Mouse (Mus musculus) thymus, postnatal 0 days (tissue): ENCODE data around the gene Vac14. TPM values are rescaled to one million over a fixed set of nuclear protein-coding genes. Genes with fewer than 3 reads are reported as not detected.

Experiments used
- DNase-seq: peaks from one replicate; pipeline ENCODE4 v3.0.0-alpha.2; 2015; ENCODE audit warnings: low spot score
- polyA plus RNA-seq: library from polyadenylated mRNA; unstranded; fragments of >200 nt; fragmentation: Nextera tagmentation; extraction: Ambion mirVana; gene quantifications from 2 replicates; pipeline ENCODE4 v1.2.1, GENCODE M21; 2015

The Vac14 gene
- polyA plus RNA-seq, result 15.9 and 16.9 TPM in 2 replicates

DNA sequence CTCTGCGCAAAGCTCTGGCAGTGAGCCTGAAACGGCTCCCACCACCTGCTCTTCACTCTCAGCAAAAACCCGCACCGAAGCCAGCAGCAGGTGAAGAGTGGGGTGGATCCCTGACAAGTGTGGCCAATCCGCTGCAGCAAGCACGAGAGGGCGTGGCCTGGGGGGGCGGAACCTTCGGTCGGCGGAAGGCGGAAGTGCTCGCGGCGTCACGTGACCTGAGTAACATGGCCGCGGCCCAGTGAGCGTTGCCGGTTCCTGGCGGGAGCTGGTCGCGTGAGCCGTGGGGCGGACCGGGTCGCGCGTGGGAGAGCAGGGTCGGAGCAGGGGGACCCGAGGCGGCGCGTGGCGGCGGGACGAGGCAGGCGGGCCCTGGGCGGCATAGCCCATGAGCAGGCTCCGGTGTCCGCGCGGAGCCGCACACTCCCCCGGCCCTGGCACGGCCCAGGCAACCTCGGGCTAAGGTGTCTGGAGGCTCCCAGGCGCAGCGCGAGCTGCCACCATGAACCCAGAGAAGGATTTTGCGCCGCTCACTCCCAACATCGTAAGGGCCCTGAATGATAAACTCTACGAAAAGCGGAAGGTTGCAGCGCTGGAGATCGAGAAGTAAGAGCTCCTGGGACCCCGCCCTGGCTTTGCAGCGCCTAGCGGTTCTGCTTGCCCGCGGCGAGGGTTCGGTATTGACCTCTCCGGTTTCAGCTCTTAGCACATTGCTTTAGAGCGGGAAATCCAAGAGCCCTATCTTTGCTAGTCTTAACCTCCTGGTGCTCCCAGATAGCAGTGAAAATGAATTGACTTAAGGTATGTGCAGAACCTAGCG lies at the start of gene Vac14:
Gene Vac14, plus strand, starts transcription at position 195 of the 817 bp plus-strand sequence.
- DNase-seq, result peak; percentile 98

DNA sequence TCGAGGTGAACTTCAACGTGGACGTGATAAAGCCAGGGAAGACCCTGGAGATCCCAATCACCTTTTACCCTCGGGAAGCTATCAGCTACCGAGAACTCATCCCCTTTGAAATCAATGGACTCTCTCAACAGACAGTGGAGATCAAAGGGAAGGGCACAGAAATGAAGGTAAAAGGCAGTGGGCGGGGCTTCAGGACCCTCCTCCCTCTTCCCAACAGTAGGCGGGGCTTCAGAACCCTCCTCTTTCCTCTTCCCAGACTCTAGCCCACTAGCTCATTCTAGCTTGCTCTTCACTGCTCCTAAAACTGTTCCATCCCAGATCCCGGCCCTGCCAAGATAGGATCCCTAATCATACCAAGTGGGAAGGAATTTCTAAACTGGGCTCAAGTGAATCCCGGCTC lies 25.7 kb upstream of the Vac14 start:
- no peak for DNase-seq

DNA sequence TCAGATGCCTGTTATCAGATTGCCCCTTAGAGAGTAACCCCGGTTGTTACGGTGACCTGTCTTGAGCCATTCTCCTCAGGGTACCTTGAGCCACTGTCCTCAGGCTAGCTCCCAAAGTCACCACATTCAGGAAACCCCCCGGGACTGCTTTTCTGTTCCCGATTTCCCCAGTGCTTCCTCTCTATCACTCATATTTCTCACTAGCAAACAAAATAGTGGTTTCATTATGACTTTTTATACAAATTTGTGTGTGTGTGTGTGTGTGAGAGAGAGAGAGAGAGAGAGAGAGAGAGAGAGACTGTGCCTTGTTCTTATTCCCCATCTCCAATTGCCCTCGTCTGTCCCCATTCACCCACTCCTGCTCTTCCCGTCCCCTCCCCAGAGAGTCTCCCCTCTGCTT lies 24.2 kb upstream of the Vac14 start:
- no peak for DNase-seq

DNA sequence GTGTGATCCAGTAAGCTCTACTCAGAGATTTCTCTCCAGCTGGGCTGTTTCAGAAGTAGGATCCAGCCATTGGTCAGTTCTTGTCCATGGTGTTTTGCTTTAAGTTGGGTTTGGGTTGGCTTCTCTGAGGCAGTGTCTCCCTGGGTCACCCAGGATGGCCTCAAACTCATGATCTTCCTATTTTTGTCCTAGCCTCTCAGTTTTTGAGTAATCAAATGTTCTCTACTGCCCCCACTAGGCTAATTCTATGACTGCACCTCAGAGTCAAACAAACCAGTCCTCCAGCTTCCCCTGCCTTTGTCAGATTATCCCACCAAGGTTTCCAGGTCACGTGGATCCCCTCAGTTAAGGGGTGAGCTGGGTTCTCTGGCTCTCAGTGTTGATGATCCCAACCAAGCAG lies 13.8 kb upstream of the Vac14 start:
- DNase-seq, result peak; percentile 26

DNA sequence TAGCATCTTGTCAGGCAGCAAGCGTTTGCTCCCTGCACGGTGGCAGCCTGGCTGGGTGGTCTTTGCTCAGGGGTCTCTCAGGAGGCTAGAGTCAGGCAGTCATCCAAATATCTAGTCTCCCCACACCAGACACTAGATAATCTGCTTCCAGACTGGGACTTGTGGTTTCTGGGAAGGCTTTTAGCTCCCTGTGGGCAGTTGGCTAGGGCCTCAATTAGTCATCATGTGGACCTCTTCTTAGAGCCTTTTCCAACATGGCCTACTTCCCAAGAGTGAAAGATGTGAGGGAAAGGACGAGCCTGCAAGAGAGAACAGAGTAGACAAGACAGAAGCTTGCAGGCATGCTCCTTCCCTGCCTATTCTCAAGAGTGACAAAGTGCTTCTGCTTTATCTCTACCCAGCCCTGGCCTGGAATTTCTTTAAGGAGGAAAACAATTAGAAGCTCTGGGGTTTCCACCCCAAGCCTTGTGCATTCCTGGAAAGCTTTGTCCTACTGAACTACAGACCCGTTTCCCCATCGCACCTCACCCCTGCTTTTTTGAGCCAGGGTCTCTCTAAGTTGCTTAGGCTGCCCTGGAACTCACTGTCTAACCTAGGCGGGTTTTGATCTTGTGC lies 12.9 kb upstream of the Vac14 start:
- no peak for DNase-seq

DNA sequence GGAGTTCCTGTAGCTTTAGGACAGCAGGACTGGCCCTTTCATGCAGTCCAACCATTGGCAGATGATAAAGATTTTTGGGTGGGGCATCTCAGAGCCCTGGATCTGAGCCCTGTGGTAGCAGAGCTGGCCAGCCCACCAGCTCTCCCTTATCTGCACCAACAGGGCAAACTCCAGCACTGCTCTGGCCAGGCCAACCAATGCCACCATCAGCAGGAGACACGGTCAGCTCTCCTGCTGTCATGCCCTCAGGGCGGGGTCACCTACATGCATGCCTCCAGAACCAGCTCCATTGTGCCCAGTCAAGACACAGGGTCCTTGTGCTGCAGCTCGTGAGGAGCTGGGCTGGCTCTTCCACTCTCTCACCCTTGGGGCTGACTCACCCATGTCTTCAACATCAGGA lies 2.7 kb upstream of the Vac14 start:
- DNase-seq, result no peak

DNA sequence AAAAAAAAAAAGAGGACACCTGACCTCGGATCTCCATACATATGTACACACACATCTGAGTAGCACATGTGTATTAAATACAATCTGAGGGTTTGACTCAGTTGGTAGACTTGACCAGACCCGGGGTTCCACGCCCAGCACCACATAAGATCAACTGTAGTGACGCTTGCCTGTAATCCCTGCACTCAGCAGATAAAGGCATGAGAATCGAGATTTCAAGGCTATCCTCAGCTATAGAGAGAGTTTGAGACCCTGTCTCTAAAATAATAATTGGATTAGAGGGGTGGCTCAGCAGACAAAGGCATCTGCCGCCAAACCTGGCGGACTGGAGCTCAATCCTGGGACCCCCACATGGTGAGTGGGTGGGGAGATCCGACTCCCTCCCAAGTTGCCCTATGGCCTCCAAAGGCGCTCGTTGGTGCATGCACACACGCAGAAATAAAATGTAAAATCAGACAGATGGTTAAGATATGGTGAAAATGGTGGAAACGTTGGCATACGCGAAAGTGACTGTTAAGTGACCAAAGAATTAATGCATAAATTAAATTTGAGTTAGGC lies 505 bp upstream of the Vac14 start:
- DNase-seq, result no peak

DNA sequence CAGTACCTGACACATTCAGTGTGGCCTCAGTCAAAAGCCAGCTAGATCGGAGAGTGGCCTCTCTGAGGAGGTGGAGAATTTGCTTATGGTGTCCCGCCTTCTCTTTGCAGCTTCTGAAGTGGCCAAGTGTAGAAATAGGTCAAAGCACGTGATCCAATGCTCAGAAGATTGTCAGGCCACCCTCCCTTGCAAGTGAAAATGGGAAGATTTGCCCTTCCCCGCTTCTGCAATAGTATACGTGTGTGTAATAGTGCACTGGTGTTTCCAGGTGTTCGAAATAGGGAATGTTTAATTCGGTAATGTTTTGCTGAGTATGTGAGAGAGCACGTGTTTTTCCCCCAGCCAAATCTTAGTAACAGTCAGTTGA lies 806 bp downstream of the Vac14 start:
- no peak for DNase-seq

DNA sequence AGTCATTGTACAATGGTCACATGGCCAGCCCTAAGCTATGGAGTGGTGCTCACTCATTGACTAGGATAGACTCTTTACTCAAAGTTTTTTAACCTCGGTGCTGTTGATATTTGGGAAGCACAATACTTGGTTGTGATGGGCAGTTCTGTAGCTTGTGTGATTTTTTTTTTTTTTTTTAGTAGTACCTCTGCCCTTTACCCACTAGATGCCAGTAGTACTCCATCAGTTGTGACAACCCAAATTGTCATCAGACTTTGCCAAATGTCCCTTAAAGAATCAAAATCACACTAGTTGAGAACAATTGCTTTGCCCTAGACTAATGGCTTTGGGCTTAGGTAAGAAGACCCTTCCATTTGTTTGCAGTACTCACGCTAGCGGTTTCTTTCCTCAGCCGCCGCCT lies 1.5 kb downstream of the Vac14 start:
- DNase-seq, result peak; percentile 21

DNA sequence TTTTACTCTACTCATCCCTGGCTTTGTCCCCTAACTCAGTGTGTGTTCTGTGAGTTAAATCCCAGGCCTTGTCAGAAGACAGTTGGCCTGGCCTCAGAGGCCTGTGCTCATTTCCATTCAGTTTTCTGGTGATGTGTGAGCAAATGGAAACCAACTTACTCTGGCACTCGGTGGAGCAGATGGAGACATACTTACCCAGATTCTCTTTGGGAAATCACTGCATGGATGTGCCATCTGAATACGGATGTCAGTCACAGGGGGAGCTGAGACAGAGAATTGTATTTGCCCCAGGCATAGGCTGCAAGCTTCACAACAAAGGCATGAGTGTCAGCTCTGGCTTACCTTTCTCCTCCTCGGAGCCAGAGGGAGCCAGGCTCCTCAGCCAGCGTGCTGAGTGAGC lies 8.0 kb downstream of the Vac14 start:
- DNase-seq, result no peak

DNA sequence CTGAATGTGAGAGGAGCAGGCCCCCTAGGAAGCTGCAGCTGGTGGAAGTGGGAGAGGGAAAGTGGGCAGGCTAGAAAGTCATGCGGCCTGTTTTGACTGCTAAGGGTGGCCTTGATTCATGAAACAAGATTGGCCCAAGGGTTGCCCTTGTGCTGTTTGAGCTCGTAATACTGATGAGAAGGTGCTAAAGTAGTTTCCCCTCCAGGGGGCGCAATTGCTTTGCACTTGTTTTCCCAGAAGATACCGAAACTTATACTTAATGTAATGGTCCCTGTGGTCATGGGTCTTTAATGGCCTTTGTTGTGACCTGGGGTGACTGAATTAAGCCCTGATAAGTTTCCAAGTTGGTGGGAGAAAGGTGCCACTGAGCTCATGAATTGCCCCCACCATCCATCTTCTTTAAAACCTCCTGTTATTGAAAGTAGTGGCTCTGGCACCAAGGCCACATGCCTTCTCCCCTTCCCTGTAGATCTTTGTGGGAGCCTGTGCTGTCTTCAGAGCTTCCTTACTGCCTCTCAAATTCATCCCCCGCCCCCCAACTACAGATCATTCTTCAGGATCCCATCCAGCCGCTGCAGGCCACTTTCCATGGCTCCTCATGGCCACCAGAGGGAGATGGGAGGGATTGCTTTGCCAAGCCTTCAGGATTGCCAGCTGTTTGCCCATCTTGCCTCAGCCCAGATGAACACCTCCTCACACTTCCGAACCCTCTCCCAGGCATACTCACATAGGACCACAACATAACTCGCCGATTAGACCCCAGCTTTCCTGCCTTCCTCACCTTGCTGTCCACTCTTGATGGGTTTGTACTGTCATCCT lies 11.1 kb downstream of the Vac14 start:
- DNase-seq, result peak; percentile 59

DNA sequence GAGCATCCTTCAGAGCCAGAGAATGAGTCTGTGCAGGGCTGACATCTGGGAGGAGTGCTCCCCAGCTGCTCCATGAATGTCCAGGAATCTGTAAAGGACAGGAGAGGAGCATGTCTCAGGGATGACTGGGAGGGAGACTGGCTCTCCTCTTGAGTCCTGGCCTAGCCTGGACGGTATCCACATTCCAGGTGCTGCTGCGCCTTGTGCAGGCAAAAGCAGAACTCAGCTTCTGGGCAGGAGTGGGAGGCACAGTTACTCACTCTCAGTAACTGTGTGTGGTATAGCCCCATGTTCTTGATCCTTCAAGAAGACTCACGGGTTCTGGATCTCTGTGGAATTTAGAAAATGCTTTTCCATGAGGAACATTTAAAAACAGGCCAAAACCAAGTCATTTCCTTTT lies 11.7 kb downstream of the Vac14 start:
- DNase-seq, result no peak

DNA sequence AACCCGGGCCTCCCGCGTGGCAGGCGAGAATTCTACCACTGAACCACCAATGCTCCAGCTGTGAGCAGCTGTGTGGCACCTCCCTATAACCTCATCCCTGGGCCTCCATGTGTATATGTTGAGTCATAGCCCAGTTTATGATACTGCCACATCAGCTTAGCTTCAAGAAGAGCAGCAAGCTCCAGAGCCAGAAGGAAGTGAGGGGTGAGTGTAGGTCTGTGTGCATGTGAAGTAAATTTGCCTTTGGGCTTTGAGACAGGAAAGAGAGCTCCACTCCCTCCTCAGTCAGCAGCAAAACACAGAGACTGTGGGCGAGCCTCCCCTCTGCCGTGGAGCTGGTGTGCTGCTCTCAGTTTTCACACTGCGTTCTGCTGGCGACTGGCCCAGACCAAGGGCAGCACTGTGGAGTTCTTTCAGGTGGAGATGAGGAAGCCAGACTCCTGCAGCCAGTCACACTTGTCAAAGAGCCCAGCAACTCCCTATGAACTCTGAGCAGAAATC lies 12.2 kb downstream of the Vac14 start:
- peak; percentile 9 for DNase-seq

DNA sequence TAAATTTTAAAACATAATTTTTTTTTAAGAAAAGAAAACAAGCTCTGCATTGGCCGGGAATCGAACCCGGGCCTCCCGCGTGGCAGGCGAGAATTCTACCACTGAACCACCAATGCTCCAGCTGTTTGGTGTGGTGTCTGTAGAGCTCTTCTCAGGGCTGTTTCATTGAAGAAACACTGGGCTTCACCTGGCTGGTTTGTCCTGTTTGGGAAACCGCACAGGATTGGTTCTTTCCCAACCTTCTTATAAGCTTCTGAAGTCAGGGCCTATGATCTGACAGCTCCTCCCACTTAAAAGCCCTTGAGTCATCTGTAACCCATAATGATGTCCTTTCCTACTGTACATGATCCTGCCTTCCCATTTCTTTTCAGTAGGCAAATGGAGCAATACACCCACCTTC lies 12.8 kb downstream of the Vac14 start:
- DNase-seq, result no peak

DNA sequence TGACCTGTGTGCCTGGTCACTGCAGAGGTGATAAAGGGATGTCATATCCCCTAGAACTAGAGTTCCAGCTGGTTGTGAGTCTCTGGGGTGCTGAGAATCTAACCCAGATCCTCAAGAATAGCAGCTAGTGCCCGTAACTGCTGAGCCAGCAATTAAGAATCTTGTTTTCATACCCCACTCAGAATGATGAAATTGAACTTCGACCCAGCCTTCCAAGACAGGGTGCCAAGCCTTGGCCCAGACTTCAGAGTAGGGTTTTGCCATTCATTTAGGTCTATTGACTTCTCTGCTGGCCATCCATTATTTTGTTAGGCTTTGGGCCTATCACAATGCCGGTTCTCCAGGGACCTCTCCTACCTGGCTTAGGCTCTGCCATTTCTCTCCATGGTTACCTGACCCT lies 15.4 kb downstream of the Vac14 start:
- no peak for DNase-seq

DNA sequence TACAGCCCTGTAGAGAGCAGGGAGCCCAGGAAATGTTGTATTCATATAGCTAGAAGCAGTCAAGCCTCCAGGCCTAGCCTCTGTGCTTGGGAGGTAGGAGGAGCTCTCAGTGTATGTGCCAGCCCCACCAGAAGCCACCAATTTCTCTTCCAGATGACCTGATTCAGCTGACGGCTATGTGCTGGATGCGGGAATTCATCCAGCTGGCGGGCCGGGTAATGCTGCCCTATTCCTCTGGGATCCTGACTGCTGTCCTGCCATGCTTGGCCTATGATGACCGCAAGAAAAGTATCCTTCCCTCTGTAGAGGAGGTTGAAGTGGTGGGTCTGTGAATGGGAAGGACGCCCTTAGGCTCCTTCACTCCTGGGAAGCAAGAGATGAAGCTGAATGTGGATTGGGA lies 17.8 kb downstream of the Vac14 start:
- no peak for DNase-seq

DNA sequence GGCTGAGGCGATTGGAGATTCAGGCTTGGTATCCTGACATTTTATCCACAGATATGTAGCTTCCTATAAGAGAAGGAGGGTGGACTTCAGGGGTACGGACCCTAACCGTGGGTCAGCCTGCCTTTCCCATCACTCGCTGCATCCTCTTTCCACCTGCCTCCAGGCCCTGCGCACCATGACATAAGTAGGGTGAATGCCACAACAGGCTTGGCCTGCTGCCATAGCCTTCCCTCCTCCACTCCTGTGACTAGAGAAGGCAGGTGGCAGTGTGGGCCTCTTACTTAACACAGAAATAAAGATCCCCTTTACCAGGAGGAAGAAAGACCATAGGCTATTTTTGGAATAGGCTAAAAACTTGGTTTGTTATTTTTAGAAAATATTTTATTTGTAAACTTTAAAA lies 23.9 kb downstream of the Vac14 start:
- DNase-seq, result no peak

DNA sequence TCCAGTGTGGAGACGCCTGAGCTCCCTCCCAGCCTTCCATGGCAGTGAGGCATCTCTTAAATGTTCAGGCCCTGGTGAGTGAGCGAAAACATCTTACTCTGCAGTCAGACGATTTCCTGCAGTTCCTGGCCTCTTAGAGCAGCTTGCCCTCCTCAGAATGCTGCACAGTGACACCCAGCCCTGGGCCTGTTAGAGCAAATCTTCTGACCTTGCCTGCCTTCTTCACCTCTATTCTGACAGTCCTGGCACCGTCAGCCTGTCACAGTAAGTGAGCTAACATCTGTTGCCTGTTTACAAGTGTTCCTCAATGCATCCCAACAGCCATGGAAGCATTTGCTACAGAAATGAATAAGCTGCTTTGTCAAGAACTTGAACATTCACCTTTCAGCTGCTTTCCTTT lies 24.8 kb downstream of the Vac14 start:
- DNase-seq, result no peak

DNA sequence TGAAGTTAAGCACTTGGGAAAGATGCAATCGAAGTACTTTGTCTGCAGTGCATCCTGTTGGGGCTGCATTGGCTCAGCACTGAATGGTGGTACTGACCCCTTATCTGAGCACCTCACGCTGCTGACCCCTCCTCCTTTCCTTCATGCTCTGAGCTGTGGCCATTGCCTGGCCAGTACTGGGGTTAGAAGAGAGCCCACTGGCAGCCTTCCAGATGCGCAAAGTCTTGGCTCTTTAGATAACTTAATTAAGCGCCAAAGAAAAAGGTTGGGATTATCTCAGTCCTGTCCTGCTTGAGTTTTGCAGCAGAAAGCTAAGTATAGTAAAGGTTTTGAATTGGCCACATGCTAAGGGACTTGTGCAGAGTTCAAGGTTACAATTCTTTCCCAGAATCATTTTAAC lies 26.0 kb downstream of the Vac14 start:
- no peak for DNase-seq

DNA sequence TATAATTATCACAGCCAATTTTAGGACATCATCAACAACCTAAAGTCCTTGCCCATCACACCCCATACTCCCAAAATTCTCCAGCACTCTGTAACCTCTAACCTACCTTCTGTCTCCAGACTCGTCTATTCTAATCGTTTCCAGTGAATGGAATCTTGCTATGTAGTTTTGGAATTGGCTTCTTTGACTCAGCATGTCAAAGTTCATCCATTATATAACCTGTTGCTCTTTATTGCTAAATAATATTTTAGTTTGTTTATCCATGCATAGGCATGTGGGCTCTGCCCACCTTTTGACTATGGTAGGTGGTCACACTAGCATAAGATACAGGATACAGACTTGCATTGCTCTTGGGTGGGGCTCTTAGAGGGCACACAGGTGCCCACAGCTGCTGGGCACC lies 26.5 kb downstream of the Vac14 start:
- no peak for DNase-seq

DNA sequence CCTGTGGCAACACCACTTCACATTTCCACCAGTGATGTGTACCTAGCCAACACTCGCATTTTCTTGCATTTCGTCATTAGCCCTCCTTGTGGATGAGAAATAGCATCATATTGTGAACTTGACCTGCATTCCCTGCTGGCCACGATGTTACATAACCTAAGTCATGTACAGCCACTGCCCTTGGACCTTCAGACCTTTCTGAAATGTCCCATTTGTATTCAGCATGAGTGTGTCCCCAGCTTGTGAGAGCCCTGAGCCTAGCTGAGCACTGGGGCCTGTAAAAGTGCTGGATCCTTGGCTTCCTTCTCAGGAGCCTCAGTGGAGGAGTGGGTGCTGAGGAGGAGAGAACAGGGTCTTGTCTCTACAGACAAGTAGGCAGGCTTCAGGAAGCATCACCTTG lies 27.0 kb downstream of the Vac14 start:
- no peak for DNase-seq

DNA sequence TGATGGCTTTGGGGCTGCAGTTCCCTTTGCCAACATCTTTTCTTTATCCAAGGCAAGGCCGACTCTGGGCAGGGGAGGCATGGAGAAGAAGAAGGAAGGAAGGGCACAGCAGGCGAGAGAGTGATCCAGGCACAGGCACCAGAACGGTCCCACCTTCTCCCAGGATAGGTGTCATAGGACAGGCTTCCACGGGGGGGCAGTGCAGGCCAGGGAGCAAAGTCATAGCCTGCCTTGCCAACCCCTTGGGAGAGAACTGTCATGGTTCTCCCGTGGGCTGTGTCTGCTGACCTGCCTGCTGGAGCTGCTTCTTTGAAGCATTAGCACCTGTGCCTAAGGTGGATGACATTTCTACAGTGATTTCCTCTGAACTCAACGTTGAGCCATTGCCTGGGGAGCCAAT lies 27.7 kb downstream of the Vac14 start:
- DNase-seq, result peak; percentile 38
